Mouse (Mus musculus) regulatory T cell (primary cell): ENCODE results near the gene Ergic2.

ENCODE experiments used
- in situ Hi-C: fragments of 300-600 bp; cut with MboI, MseI; formaldehyde crosslinking; loops from one replicate; pipeline ENCODE4 v1.15.1; 2025; ENCODE audit warnings: high pct_unique_total_duplicates

Gene Ergic2

DNA sequence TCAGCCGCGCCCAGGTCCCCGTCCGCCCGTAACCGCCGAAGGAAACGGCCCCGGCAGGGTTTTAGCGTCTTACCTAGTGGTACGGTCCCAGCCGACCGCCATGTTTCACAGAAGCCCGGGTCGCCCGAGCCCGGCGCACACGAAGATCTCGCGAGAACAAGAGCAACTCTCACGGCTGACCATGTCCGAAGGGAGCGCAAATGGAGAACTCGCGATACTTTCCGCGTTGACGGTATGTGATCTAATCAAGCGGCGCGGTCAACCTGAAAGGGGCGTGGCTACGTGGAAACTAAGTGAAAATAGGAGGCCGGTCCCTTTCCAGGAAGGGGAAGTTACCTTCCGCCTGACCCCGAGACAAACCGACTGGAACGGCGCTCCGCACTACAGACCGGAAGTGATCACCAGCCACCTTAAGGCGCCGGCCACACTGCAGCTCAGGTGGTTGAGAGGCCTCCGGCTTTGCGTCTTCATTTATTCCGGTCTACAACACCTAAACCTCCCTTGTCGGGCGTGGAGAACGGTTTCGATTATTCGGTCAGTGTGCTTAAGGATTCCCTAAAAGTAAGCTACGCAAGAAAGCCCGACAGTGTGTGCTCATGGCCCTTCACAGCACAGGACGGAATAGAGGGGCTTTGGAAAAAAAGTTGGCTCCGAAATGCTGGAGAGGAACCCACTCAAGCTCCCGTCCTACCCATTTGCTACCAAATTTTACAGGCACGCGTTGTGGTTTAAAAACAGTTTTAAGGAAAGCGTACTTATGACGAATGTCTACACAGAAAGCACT, at the start of gene Ergic2:
TSS of gene Ergic2 (minus strand) at position 478 of the 784 bp plus-strand sequence.
- in situ Hi-C loops = no loop called here

DNA sequence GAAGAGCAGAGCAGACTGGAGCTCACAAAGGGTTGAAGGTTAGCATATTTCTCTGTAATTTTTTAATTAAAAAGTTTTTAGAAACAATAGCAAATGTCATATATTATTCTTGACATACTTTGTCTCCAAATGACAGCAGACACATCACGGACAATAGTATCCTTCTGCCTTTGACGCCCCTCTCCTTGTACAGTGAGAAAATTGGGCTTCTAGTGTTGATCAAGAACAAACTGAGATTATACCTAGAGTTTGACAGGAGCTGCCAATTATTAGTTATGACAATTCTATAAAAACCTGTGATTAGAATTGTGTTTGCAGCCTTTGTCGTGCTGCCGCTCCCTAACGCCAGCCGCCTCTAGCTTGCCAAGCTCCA, 48.5 kb upstream of the Ergic2 start:
- in situ Hi-C loops = no loop called here

DNA sequence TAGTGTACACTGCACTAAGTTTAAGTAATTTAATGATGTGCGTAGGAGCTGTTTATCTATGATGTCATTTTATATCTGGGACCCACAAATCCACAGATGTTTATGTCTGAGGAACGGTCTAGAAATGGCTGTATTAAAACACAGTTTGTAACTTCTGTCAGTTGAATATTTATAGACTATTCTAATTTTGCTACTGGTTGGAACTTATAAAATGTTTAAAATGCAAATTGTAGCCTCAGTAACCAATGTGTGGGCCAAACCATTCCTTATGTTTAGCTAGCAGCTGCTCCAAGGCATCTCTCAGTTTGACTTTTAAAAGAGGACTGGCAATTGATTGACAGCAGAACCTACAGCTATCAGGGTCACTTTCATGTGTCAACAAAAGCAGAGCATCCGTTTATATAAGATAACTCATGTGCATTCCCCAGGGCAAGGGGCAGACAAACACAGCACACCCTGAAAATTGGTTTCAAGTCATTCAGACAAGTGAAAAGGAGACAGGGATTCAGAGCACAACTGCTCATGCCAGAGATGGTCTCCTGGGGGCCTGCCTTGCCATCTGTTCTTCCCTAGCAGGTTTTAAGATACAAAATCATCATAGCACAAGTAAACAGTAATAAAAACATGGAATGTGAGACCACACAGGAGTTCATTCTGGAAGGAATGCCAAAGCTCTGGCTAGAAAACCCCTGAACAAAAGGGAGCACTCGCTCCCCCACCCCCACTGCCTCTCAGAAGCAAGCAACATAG, 48.0 kb upstream of the Ergic2 start:
- in situ Hi-C loops = no loop called here

DNA sequence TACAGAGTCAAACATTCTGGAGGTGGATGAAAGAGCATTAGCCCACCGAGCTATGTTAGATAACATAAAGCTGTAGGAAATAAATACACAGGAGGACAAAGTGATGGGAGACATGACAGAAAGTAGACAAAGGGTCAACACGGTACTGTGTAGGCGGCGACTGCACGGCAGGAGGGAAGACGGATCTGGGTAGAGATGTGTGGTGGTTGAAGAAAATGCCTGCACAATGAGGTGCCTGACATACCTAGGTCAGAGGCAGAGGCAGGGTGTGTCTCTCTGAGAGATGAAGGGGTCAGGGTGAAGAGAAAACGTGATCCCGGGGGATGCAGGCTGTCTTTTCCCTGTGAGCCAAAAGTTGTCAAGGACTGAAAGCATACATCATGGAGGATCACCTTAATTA, 46.9 kb upstream of the Ergic2 start:
- in situ Hi-C loops = no loop called here

DNA sequence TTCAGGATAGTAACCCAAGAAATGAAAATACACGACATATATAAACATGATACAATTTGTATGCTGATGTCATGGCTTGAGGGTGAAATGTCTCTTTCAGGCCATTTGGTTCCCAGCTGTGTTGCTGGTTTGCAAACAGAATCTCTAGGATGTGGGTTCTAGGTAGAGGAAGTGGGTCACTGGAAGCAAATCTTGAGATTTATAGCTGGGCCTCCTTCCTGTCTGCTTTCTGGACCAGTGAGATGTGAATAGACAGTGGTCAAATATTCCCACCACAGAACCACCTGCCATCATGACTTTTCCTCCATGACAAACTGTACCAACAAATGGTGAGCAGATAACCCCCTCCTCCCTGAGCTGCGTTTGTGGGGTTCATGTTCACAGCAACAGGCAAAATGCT, 45.6 kb upstream of the Ergic2 start:
- in situ Hi-C loops = no loop called here

DNA sequence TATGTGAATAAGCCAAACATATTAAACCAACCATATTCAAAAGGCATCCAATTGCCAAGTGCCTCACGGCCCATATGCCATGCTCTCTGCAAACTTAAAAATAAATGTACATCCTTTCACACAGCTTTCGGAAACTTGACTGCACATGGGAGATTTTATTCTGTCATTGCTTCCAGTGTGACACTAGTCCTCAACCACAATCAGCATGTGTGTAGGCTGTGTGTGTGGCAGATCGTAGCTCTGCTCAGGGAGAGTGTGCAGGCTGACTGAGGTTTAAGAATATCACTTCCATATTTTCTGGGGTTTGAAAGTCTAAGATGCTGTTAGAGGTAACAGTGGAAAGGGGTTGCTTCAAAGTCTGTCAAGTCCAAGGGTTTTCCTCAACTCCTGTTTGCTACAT, 43.9 kb upstream of the Ergic2 start:
- in situ Hi-C loops = no loop called here

DNA sequence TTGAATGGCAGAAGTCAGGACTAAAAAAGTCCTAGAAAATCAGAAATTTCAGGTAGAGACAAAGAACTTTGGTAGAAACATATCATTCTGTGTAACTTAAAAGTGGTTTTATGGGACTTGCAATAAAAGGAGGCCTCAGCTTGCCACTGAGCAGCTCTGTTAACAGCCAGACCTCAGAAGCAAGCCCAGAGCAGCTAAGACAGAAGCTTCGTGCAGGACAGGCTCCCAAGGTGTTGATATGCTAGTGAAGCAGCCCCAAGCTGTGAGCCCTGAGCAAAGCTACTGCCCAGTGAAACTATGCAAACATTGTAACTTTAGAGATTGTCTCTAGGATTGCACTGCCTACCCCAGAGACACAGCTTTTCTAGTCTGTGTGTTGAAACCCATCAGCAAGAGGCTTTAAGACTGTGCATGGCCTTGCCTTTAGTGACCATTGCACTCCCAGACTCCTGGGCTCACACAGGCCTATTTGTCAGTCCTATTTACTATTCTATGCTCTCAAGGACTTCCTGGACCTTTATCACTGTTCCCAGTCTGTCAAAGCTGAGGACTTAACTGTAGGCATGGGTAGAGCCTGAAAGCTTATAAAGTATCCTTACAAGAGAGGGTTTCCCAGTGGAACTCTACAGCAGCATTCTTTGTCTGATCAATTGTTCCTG, 43.4 kb upstream of the Ergic2 start:
- in situ Hi-C loops = no loop called here

DNA sequence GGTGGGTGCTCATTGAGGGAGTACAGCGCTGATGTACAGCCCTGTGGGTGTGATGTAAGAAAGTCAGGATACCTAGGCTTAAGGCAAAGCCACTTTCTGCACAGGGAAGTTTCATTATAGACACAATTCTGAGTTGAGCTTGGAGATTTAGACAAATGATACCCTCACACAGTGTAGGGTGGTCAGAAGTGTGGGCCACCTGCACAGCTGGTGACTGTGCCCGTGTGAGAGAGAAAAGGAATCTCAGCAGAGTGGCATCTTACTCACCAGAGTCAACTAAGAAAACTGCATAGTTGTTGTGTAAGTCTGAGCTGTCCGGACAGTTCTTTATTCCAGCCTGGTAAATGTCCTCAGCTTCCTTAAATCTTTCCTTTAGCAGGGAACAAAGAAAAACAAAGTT, 37.0 kb upstream of the Ergic2 start:
- in situ Hi-C loops = no loop called here

DNA sequence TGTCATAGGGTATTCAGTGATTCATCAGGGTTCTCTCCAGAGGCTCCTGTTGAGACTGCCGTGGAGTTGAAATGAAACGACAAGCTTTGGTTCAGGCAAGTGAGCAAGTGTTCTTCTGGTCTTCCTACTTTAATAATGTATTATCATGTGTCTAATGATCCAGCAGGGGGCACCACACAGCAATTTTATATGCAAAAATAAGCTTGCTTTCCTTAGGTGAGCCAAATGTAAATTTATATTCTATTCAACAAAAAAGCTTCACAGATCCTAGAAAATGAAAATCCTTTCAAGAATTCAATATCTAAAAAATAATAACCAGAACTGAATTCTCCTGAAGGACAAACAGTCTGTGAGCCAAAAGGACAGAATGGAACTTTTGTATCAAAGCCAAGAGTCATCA, 36.5 kb upstream of the Ergic2 start:
- in situ Hi-C loops = no loop called here

DNA sequence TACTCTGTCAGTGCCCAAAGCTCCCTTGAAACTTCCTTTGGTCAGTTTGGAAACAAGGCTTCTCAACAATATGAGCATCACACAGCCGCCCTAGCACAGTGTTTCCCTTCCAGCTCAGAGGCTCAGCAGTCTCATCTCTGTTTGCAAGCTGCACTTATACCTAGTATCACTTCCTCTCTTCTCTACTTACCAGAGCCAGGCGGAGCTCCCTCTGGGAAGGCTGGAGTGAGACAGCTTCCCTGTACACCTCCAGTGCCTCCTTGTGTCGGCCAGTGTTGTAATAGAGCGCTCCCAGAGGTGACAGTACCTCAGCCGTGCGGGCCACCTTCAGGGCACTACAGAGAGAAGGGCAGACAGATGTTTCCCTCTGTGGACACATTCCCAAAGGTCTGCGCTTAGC, 34.4 kb upstream of the Ergic2 start:
- in situ Hi-C loops = no loop called here

DNA sequence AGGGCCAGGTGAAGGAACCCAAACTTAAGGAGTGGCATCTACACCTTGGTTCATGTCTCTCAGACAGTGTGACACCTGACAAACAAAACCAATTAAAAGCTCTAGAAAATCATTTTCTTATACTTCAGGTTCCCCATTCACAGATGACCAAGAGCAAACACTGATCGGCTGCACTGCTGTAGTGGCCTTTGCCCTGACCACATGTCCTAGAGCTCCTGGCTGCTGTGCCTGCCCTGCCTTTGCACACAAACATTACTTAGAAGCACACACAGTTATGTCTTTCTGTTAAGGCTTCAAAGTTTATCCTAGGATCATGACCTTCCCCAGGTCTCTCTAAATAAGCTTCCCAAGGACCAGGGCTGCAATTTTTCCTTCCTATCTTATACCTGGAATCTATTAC, 32.7 kb upstream of the Ergic2 start:
- in situ Hi-C loops = no loop called here

DNA sequence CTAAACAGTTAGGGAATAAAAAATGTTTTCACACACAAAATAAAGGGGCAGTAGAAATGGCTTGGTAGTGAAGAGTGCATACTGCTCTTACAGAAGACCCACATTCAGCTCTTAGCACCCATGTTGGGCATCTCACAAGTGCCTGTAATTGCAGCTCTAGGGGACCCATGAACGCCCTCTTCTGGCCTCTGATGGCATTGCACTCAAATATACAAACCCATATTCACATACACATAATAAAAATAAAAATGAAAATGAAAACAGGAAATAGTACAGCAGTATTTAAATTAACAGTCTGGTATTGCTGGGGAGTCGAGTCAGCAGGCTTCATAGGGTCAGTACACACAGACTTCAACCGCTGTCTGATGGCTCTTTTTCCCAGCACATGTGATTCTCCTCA, 30.1 kb upstream of the Ergic2 start:
- in situ Hi-C loops = no loop called here

DNA sequence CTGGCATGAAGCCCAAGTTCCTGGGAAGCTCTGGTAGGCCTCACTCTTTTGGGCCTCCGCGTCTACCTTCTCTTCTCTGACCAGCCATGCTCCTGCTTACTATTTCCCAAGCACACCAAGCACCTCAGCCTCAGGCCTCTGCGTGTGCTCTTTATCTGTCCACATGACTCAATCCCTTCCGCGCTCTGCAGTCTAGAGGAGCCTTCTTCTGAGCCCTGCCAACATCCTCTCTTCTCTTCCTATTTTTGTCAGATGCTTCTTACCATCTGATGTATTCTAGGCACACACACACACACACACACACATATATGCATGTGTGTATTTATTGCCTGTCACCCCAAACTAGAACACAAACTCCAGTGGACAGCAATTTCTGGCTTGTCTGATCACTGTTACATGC, 29.5 kb upstream of the Ergic2 start:
- in situ Hi-C loops = no loop called here

DNA sequence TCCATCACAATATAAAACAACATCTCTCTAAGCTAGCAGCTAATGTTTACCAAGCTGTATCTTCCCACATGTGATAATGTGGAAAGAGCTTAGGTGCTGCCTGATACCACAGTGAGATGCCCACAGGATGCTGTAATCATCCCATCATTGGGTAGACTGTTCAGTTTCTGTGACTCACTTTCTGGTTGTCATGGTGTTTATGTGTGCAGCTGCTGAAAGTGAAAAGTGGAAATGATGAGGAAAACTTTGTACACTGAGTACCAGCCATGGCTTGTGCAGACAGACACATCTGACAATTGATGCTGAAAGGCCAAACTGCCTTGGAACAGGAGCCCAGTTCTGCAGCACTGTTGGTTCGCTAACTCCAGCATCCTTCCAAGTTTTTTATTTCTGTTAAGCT, 27.1 kb upstream of the Ergic2 start:
- in situ Hi-C loops = no loop called here

DNA sequence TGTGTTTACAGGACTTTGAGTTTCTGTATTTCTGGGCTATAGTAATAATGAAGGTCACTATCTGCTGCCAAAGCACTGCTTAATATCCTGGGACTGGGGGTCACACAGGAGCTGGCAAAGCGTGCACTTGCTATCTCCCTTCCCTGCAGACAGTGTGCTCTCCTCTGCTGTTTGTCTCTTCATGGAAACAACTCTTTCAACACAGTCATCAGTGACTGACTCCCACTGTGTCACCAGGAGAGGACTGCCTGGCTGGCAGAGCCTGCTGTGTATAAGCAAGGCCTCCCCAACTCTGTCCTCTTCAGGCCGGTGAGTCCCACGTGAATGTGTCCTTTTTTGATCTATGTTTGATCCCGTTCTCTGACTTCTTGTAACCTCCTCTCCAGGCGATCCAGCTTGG, 25.3 kb upstream of the Ergic2 start:
- in situ Hi-C loops = no loop called here

DNA sequence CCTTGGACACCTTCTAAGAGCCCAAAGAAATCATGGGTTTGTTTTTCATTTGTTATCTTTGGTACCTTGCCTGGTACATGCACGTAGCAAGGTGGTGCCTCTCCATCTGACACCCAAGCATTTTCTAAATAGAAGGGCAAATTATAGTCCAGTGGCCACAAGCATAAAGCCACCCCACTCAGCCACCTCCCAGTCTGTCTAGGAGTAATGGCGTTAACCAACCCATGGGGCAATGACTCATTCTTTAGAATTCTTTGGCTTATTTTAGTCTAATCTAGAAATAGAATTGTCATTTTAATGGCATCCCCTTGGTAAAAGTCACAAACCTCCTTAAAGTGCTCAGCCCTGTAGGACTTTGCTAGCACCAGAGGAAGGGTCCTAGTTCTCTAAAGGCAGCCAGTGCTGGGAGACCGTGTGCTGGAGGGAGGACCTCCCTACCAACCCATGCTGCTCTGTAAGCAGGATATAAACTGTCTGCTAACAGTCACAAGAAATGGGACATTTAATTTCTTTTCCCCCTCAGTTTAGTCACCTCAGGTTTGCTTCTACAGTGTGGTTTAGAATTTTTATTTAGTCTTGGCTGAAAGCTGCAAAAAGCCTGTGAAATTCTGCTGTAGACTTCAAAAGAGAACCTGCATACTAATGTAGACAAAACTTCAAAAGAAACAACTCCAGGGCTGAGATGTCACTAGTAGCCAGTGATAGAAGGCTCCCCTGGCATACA, 22.1 kb upstream of the Ergic2 start:
- in situ Hi-C loops = no loop called here

DNA sequence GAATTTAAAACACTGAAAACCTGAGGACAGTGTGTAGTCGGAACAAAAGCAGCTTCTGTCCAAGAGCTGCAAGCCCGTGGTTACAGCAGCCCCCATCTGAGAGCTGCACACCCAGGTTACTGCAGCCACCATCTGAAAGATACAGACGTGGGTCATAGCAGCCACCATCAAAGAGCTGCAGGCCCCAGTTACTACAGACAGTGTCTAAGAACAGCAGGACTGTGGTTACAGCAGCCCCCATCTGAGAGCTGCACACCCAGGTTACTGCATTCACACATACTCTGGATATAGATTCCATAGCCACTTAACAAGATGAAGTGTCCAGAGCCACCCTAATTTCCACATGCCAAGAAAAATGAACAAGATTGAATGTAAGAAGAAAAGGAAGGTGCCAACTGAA, 15.4 kb upstream of the Ergic2 start:
- in situ Hi-C loops = loop anchor here (5.0 kb wide), 1 partner anchor 680 kb away; no protein-coding TSS in a partner anchor

DNA sequence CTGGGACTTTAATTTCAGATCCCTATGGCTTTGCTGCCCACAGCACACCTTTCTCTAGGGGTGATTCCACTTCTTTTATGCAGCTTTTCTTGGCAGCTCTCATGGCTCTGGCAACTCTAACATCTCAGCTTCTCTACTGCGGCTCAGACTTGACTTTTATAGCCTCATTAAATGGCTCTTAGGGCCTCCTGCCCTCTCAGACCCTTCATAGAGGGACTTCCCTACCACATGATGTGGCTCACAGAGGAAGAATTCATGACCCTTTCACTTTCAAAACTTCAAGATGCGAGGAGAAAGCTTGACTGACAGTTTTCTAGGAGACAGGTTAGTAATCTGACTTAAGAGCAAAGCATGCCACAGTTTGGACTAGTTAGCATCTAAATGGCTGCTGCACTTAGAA, 10.5 kb upstream of the Ergic2 start:
- in situ Hi-C loops = no loop called here

DNA sequence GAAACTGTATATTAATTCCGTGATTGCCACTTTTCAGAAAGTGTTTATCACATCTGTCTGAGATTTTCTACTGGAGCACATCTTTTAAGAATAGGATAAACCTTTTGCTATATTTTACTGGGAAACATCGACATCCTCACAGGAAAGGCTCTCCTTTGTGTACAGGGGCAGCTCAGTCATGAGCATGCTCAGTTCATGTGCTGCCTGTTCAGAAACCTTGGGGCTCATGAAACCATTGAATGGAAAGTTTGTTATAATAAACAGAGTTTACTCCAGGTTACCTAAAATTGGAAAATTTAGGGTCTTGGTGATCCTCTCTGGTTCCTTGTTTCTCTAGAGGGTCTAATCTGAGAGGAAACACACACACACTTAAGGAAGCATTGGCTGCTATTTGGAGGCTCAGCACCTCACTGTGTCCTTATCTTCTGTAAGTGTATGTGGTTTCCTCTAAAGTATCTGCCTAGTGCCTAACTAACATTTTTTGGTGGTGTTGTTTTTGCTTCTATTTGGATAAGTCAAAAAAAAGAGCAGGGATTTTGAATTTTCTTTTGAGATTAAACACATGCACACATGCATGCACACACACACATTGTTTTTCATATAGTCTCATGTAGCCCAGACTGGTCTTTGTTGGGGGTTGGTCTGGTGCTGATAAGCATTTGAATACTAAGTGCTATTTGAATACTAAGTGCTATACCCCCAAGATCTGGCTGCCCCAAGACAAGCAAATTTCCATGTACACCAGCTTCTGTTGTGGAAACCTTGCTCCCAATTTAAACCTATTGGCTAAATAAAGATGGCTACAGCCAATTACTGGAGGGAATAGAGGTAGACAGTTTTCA, 6.3 kb upstream of the Ergic2 start:
- in situ Hi-C loops = no loop called here

DNA sequence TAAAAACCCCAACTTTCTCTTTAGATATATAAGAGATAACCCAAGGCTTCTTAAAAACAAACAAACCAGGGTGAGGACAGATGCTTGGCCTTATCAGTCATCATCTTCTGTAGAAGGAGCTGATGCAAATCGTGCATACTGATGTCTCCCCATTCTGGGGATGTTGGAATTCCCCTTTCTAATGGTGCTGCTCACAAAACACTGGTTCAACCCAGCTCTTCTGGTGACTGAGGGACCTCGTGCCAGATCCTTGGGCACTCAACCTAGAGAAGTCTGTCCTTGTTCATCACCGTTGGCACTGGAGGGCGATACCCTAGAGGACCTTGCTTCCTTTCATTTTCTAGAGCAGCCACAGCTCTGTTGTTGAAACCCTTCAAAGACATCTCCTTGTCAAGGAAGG, 4.6 kb upstream of the Ergic2 start:
- in situ Hi-C loops = no loop called here

DNA sequence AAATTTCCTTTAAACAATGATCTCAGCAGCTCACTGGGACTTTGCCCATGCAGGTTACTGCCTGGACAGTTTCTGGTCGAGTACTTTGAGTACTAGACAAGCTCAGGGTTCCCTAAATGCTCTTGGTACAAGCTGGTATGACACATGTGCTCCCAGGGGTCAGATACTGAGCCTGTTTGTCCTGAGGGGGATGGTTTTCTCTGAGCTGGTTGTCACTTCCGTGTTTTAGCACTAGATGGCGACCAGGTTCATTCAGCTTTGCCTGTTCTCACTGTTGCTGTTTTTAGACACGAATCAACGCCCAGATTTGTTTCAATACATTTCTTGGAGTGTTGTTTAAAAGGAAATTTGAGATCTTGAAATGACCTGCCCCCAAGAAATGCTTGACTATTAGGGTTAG, 2.6 kb upstream of the Ergic2 start:
- in situ Hi-C loops = no loop called here
